Mouse (Mus musculus) neural tube, embryonic 13.5 days (tissue): ENCODE data around the gene Srd5a1. TPM values are rescaled to one million over a fixed set of nuclear protein-coding genes. Genes with fewer than 3 reads are reported as not detected.
A peak's percentile ranks its signal among the peaks of the same experiment; 100 is the strongest.

Experiments
- ATAC-seq: fragments of 200-750 bp; cut with Nextera tagmentation; 2 replicates; pipeline ENCODE4 v1.8.0; 2017; ENCODE audit warnings: low read depth, mild to moderate bottlenecking, moderate TSS enrichment, moderate library complexity
- H3K27ac ChIP-seq: fragments of 300-500 bp; sonication (generic); replicated peaks from 2 replicates; pipeline ENCODE4 v1.5.1; 2015; ENCODE audit warnings: moderate library complexity, mild to moderate bottlenecking, inconsistent platforms
- H3K27me3 ChIP-seq: fragments of 300-500 bp; sonication (generic); 2 replicates; pipeline ENCODE4 v1.6.1; 2015; ENCODE audit warnings: mild to moderate bottlenecking, inconsistent platforms
- H3K36me3 ChIP-seq: fragments of 300-500 bp; sonication (generic); 2 replicates; pipeline ENCODE4 v1.6.1; 2015; ENCODE audit warnings: mild to moderate bottlenecking, inconsistent platforms
- H3K4me1 ChIP-seq: fragments of 300-500 bp; sonication (generic); replicated peaks from 2 replicates; pipeline ENCODE4 v1.6.1; 2015; ENCODE audit warnings: inconsistent platforms
- H3K4me2 ChIP-seq: fragments of 300-500 bp; sonication (generic); 2 replicates; pipeline ENCODE4 v1.6.1; 2015; ENCODE audit warnings: inconsistent platforms, mild to moderate bottlenecking, moderate library complexity
- H3K4me3 ChIP-seq: fragments of 300-500 bp; sonication (generic); 2 replicates; pipeline ENCODE4 v1.5.1; 2015; ENCODE audit warnings: mild to moderate bottlenecking, inconsistent platforms
- H3K9ac ChIP-seq: fragments of 300-500 bp; sonication (generic); 2 replicates; pipeline ENCODE4 v1.6.1; 2015; ENCODE audit warnings: moderate library complexity, mild to moderate bottlenecking, inconsistent platforms
- H3K9me3 ChIP-seq: fragments of 300-500 bp; sonication (generic); 2 replicates; pipeline ENCODE4 v1.6.1; 2016; ENCODE audit warnings: inconsistent platforms
- WGBS: fragments of 180-500 bp; shearing (Covaris S2); methylation state at CpG from one replicate; pipeline ENCODE4 v1.1.7; 2015; 5-methylcytosine and 5-hydroxymethylcytosine counted together
- polyA plus RNA-seq: library from polyadenylated mRNA; unstranded; fragments of >200 nt; fragmentation: Nextera tagmentation; extraction: Ambion mirVana; gene quantifications from 2 replicates; pipeline ENCODE4 v1.2.1, GENCODE M21; 2015

Srd5a1 gene
- 20.5 and 25.7 TPM in 2 replicates for polyA plus RNA-seq

- H3K27ac ChIP-seq: no peak within 1 kb of the TSS; the same call in none of the 2 replicates
- H3K27me3 ChIP-seq: no peaks in the 10 kb centered on the region
- ATAC-seq: peak; percentile 99
- peak within 1 kb of the TSS; percentile 86 for H3K4me3 ChIP-seq
- no peaks in the 10 kb centered on the region for H3K9me3 ChIP-seq
- H3K9ac ChIP-seq: peak within 1 kb of the TSS; percentile 74
- peaks cover 23% of the 10 kb centered on the region for H3K4me1 ChIP-seq
- WGBS: under 1% methylated on average over 69 of the region's 69 CpGs
- peaks cover 31% of the 10 kb centered on the region for H3K36me3 ChIP-seq
- H3K4me2 ChIP-seq: peak within 1 kb of the TSS; percentile 87
Observed at GRCm38 (mm10) chr13:69611398-69612174, at the start of gene Srd5a1. Gene Srd5a1 (minus strand): TSS chr13:69611442.

- 69% methylated on average over 3 of the region's 3 CpGs for WGBS
- Histone ChIP-seq H3K36me3 (no peaks in the 10 kb centered on the region), H3K4me2 (no peak overlapping the region), H3K9me3 (no peaks in the 10 kb centered on the region), H3K4me1 (no peaks in the 10 kb centered on the region), H3K9ac (no peak overlapping the region), H3K27me3 (no peaks in the 10 kb centered on the region), H3K4me3 (no peak overlapping the region), H3K27ac (no peak overlapping the region)
- no peak for ATAC-seq
Observed at GRCm38 (mm10) chr13:69654508-69654907, 43.3 kb upstream of the Srd5a1 start.

GRCm38 (mm10) chr13:69646481-69646880 is 35.2 kb upstream of the Srd5a1 start:
- WGBS: 84% methylated on average over 9 of the region's 9 CpGs
- no peaks in the 10 kb centered on the region; the same call in 1 of the 2 replicates for H3K4me1 ChIP-seq
- no peak for ATAC-seq
- no peaks in the 10 kb centered on the region for H3K9me3 ChIP-seq
- no peak overlapping the region for H3K4me3 ChIP-seq
- no peak overlapping the region for H3K4me2 ChIP-seq
- no peaks in the 10 kb centered on the region for H3K27me3 ChIP-seq
- H3K9ac ChIP-seq: no peak overlapping the region
- no peak overlapping the region for H3K27ac ChIP-seq
- no peaks in the 10 kb centered on the region for H3K36me3 ChIP-seq

- no peaks in the 10 kb centered on the region for H3K9me3 ChIP-seq
- H3K4me2 ChIP-seq: no peak overlapping the region
- no peaks in the 10 kb centered on the region for H3K27me3 ChIP-seq
- H3K36me3 ChIP-seq: peaks cover 2% of the 10 kb centered on the region; the same call in 1 of the 2 replicates
- H3K27ac ChIP-seq: no peak overlapping the region
- 53% methylated on average over 13 of the region's 13 CpGs for WGBS
- H3K9ac ChIP-seq: no peak overlapping the region
- no peaks in the 10 kb centered on the region; the same call in 1 of the 2 replicates for H3K4me1 ChIP-seq
- H3K4me3 ChIP-seq: no peak overlapping the region
- no peak for ATAC-seq
Observed at GRCm38 (mm10) chr13:69645694-69646423, 34.6 kb upstream of the Srd5a1 start.

- H3K4me1 ChIP-seq: no peaks in the 10 kb centered on the region; the same call in 1 of the 2 replicates
- H3K4me2 ChIP-seq: no peak overlapping the region
- no peak for ATAC-seq
- no peaks in the 10 kb centered on the region for H3K27me3 ChIP-seq
- 84% methylated on average over 13 of the region's 13 CpGs for WGBS
- H3K27ac ChIP-seq: no peak overlapping the region
- no peak overlapping the region for H3K9ac ChIP-seq
- peaks cover 13% of the 10 kb centered on the region for H3K36me3 ChIP-seq
- no peak overlapping the region for H3K4me3 ChIP-seq
- no peaks in the 10 kb centered on the region for H3K9me3 ChIP-seq
Observed at GRCm38 (mm10) chr13:69644427-69645166, 33.4 kb upstream of the Srd5a1 start.

- H3K4me1 ChIP-seq: no peaks in the 10 kb centered on the region; the same call in 1 of the 2 replicates
Observed at GRCm38 (mm10) chr13:69643937-69644336, 32.7 kb upstream of the Srd5a1 start.

GRCm38 (mm10) chr13:69642656-69643216 is 31.5 kb upstream of the Srd5a1 start:
- Histone ChIP-seq H3K27me3 (no peaks in the 10 kb centered on the region), H3K4me2 (no peak overlapping the region), H3K4me3 (no peak overlapping the region), H3K27ac (no peak overlapping the region), H3K36me3 (peaks cover 30% of the 10 kb centered on the region), H3K4me1 (no peaks in the 10 kb centered on the region; the same call in 1 of the 2 replicates), H3K9ac (no peak overlapping the region), H3K9me3 (no peaks in the 10 kb centered on the region)
- 87% methylated on average over 5 of the region's 5 CpGs for WGBS
- ATAC-seq: no peak

More at GRCm38 (mm10) chr13:69643937-69644336, 32.7 kb upstream of the Srd5a1 start:
- 89% methylated on average over 2 of the region's 2 CpGs for WGBS
- Histone ChIP-seq H3K27ac (no peak overlapping the region), H3K4me3 (no peak overlapping the region), H3K27me3 (no peaks in the 10 kb centered on the region), H3K36me3 (peaks cover 20% of the 10 kb centered on the region), H3K9ac (no peak overlapping the region), H3K4me2 (no peak overlapping the region), H3K9me3 (no peaks in the 10 kb centered on the region)
- no peak for ATAC-seq

- Histone ChIP-seq H3K4me2 (no peak overlapping the region), H3K9ac (no peak overlapping the region), H3K36me3 (peaks cover 45% of the 10 kb centered on the region), H3K27ac (no peak overlapping the region), H3K4me1 (no peaks in the 10 kb centered on the region; the same call in 1 of the 2 replicates), H3K4me3 (no peak overlapping the region), H3K9me3 (no peaks in the 10 kb centered on the region), H3K27me3 (no peaks in the 10 kb centered on the region)
- WGBS: 32% methylated on average over 3 of the region's 3 CpGs
- ATAC-seq: no peak
Observed at GRCm38 (mm10) chr13:69641017-69641416, 29.8 kb upstream of the Srd5a1 start.

- Histone ChIP-seq H3K9ac (no peak overlapping the region), H3K27me3 (no peaks in the 10 kb centered on the region), H3K4me3 (no peak overlapping the region), H3K4me2 (no peak overlapping the region), H3K27ac (no peak overlapping the region), H3K9me3 (no peaks in the 10 kb centered on the region), H3K36me3 (peaks cover 50% of the 10 kb centered on the region), H3K4me1 (no peaks in the 10 kb centered on the region)
- ATAC-seq: no peak
- 84% methylated on average over 4 of the region's 4 CpGs for WGBS
Observed at GRCm38 (mm10) chr13:69640541-69640940, 29.3 kb upstream of the Srd5a1 start.

GRCm38 (mm10) chr13:69640126-69640525 is 28.9 kb upstream of the Srd5a1 start:
- Histone ChIP-seq H3K4me3 (no peak overlapping the region), H3K4me1 (no peaks in the 10 kb centered on the region), H3K36me3 (peaks cover 54% of the 10 kb centered on the region), H3K27ac (no peak overlapping the region), H3K4me2 (no peak overlapping the region), H3K27me3 (no peaks in the 10 kb centered on the region), H3K9me3 (no peaks in the 10 kb centered on the region), H3K9ac (no peak overlapping the region)
- WGBS: 93% methylated on average over 4 of the region's 4 CpGs
- ATAC-seq: no peak

GRCm38 (mm10) chr13:69639251-69639650 is 28.0 kb upstream of the Srd5a1 start:
- Histone ChIP-seq H3K27me3 (no peaks in the 10 kb centered on the region), H3K9ac (no peak overlapping the region), H3K4me2 (no peak overlapping the region), H3K4me3 (no peak overlapping the region), H3K9me3 (no peaks in the 10 kb centered on the region), H3K36me3 (peaks cover 63% of the 10 kb centered on the region), H3K27ac (no peak overlapping the region), H3K4me1 (no peaks in the 10 kb centered on the region)
- no peak for ATAC-seq
- WGBS: 93% methylated on average over 5 of the region's 5 CpGs
